Mouse (Mus musculus) heart, postnatal 0 days (tissue): Measurements from ENCODE around the gene Rab1b.

Source experiments
- CTCF ChIP-seq: IDR thresholded peaks from 2 replicates; pipeline ENCODE4 v1.5.1; 2016; ENCODE audit warnings: antibody characterized with exemption, control low read depth, low read depth
- EP300 ChIP-seq: IDR thresholded peaks from 2 replicates; pipeline ENCODE4 v1.6.1; 2016; ENCODE audit warnings: antibody characterized with exemption, low read depth

DNA sequence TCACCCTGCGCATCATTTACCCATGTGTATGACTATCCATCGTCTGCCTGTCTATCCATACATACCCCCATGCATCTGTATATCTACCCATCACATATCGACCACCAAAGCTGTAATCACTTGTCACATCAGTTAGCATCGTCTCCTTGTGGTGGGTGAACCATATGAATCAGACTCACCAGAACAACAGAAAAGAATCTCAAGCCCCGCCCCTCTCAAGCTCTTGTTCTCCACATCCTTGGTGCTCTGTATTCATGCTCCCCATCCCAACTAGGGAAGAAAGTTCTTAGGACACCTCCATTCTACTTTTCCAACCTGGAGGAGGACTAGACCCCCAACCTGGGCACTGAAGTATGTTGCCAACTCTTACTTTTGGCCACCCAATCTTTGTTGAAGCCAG, 44.8 kb downstream of the Rab1b start:
- TF ChIP-seq EP300 (no peak), CTCF (no peak)
